Mouse (Mus musculus): ENCODE measurements around the gene Ttc21b. TPM values are rescaled to one million over a fixed set of nuclear protein-coding genes. Genes with fewer than 3 reads are reported as not detected.

Gene Ttc21b
- polyA plus RNA-seq, 1 experiment = 1.3 TPM

- Histone ChIP-seq H3K4me3 (ENCODE audit: extremely low read depth, insufficient read depth, insufficient read length) (no peak overlapping the region), H3K27me3 (ENCODE audit: control insufficient read depth, insufficient read depth, low read length) (no peaks in the 10 kb centered on the region), H3K36me3 (ENCODE audit: control insufficient read depth, insufficient read depth, low read length) (0 out of 2 replicates have a peak, but pooled peaks cover 1% of the 10 kb centered on the region), H3K4me1 (ENCODE audit: control insufficient read depth, insufficient read depth, insufficient read length) (no peaks in the 10 kb centered on the region), H3K27ac (ENCODE audit: insufficient read depth, low read length) (no peak overlapping the region)
- TF ChIP-seq CTCF (IDR thresholded peaks at IDR 0.05; ENCODE audit: extremely low read depth, insufficient read depth, insufficient read length, insufficient replicate concordance) (no peak), POLR2A (IDR thresholded peaks at IDR 0.05; ENCODE audit: low read depth, low read length) (no peak)
- DNase-seq (ENCODE audit: low read depth in 1 of 2, low spot score in 2 of 2) = no peak
- 91% methylated on average over 6 of the region's 6 CpGs for WGBS
Observed at GRCm38 (mm10) chr2:66187520-66187919, 68.9 kb downstream of the Ttc21b start.

- TF ChIP-seq POLR2A (IDR thresholded peaks at IDR 0.05; ENCODE audit: low read depth, low read length) (no peak), CTCF (IDR thresholded peaks at IDR 0.05; ENCODE audit: extremely low read depth, insufficient read depth, insufficient read length, insufficient replicate concordance) (no peak)
- no peaks in the 10 kb centered on the region for H3K4me1 ChIP-seq (ENCODE audit: control insufficient read depth, insufficient read depth, insufficient read length)
- DNase-seq (ENCODE audit: low read depth in 1 of 2, low spot score in 2 of 2) = no peak
- no peak overlapping the region for H3K27ac ChIP-seq (ENCODE audit: insufficient read depth, low read length)
- no peaks in the 10 kb centered on the region for H3K36me3 ChIP-seq (ENCODE audit: control insufficient read depth, insufficient read depth, low read length)
- H3K4me3 ChIP-seq (ENCODE audit: extremely low read depth, insufficient read depth, insufficient read length) = no peak overlapping the region
- H3K27me3 ChIP-seq (ENCODE audit: control insufficient read depth, insufficient read depth, low read length) = no peaks in the 10 kb centered on the region
- 84% methylated on average over 7 of the region's 7 CpGs for WGBS
Observed at GRCm38 (mm10) chr2:66184431-66185164, 71.8 kb downstream of the Ttc21b start.

- WGBS = 72% methylated on average over 10 of the region's 10 CpGs
- no peak for TF ChIP-seq CTCF (IDR thresholded peaks at IDR 0.05; ENCODE audit: extremely low read depth, insufficient read depth, insufficient read length, insufficient replicate concordance)
- no peak for TF ChIP-seq POLR2A (IDR thresholded peaks at IDR 0.05; ENCODE audit: low read depth, low read length)
Observed at GRCm38 (mm10) chr2:66180293-66180692, 76.1 kb downstream of the Ttc21b start.

GRCm38 (mm10) chr2:66179782-66180181 lies 76.6 kb downstream of the Ttc21b start:
- DNase-seq (ENCODE audit: low read depth in 1 of 2, low spot score in 2 of 2) = no peak
- Histone ChIP-seq H3K36me3 (ENCODE audit: control insufficient read depth, insufficient read depth, low read length) (no peaks in the 10 kb centered on the region), H3K27ac (ENCODE audit: insufficient read depth, low read length) (no peak overlapping the region), H3K27me3 (ENCODE audit: control insufficient read depth, insufficient read depth, low read length) (no peaks in the 10 kb centered on the region), H3K4me1 (ENCODE audit: control insufficient read depth, insufficient read depth, insufficient read length) (no peaks in the 10 kb centered on the region), H3K4me3 (ENCODE audit: extremely low read depth, insufficient read depth, insufficient read length) (no peak overlapping the region)
- TF ChIP-seq POLR2A (IDR thresholded peaks at IDR 0.05; ENCODE audit: low read depth, low read length) (no peak), CTCF (IDR thresholded peaks at IDR 0.05; ENCODE audit: extremely low read depth, insufficient read depth, insufficient read length, insufficient replicate concordance) (no peak)
- WGBS = 69% methylated on average over 10 of the region's 10 CpGs

More at GRCm38 (mm10) chr2:66180293-66180692, 76.1 kb downstream of the Ttc21b start:
- H3K27ac ChIP-seq (ENCODE audit: insufficient read depth, low read length) = no peak overlapping the region
- no peaks in the 10 kb centered on the region for H3K4me1 ChIP-seq (ENCODE audit: control insufficient read depth, insufficient read depth, insufficient read length)
- H3K4me3 ChIP-seq (ENCODE audit: extremely low read depth, insufficient read depth, insufficient read length) = no peak overlapping the region
- H3K36me3 ChIP-seq (ENCODE audit: control insufficient read depth, insufficient read depth, low read length) = no peaks in the 10 kb centered on the region
- DNase-seq (ENCODE audit: low read depth in 1 of 2, low spot score in 2 of 2) = no peak
- H3K27me3 ChIP-seq (ENCODE audit: control insufficient read depth, insufficient read depth, low read length) = no peaks in the 10 kb centered on the region

GRCm38 (mm10) chr2:66178848-66179215 lies 77.6 kb downstream of the Ttc21b start:
- 94% methylated on average over 5 of the region's 5 CpGs for WGBS
- TF ChIP-seq POLR2A (IDR thresholded peaks at IDR 0.05; ENCODE audit: low read depth, low read length) = no peak
- no peak for TF ChIP-seq CTCF (IDR thresholded peaks at IDR 0.05; ENCODE audit: extremely low read depth, insufficient read depth, insufficient read length, insufficient replicate concordance)
- H3K27ac ChIP-seq (ENCODE audit: insufficient read depth, low read length) = no peak overlapping the region

GRCm38 (mm10) chr2:66177886-66178847 lies 78.2 kb downstream of the Ttc21b start:
- H3K27me3 ChIP-seq (ENCODE audit: control insufficient read depth, insufficient read depth, low read length) = no peaks in the 10 kb centered on the region
- no peak overlapping the region for H3K4me3 ChIP-seq (ENCODE audit: extremely low read depth, insufficient read depth, insufficient read length)
- no peaks in the 10 kb centered on the region for H3K4me1 ChIP-seq (ENCODE audit: control insufficient read depth, insufficient read depth, insufficient read length)
- no peak for DNase-seq (ENCODE audit: low read depth in 1 of 2, low spot score in 2 of 2)
- 80% methylated on average over 9 of the region's 9 CpGs for WGBS
- no peak for TF ChIP-seq CTCF (IDR thresholded peaks at IDR 0.05; ENCODE audit: extremely low read depth, insufficient read depth, insufficient read length, insufficient replicate concordance)
- TF ChIP-seq POLR2A (IDR thresholded peaks at IDR 0.05; ENCODE audit: low read depth, low read length) = no peak
- no peak overlapping the region for H3K27ac ChIP-seq (ENCODE audit: insufficient read depth, low read length)
- H3K36me3 ChIP-seq (ENCODE audit: control insufficient read depth, insufficient read depth, low read length) = no peaks in the 10 kb centered on the region

More at GRCm38 (mm10) chr2:66178848-66179215, 77.6 kb downstream of the Ttc21b start:
- Histone ChIP-seq H3K27me3 (ENCODE audit: control insufficient read depth, insufficient read depth, low read length) (no peaks in the 10 kb centered on the region), H3K36me3 (ENCODE audit: control insufficient read depth, insufficient read depth, low read length) (no peaks in the 10 kb centered on the region), H3K4me3 (ENCODE audit: extremely low read depth, insufficient read depth, insufficient read length) (no peak overlapping the region), H3K4me1 (ENCODE audit: control insufficient read depth, insufficient read depth, insufficient read length) (no peaks in the 10 kb centered on the region)
- DNase-seq (ENCODE audit: low read depth in 1 of 2, low spot score in 2 of 2) = no peak
